Mouse (Mus musculus): Measurements from ENCODE around the gene Tmem87a. TPM values are rescaled to one million over a fixed set of nuclear protein-coding genes. Genes with fewer than 3 reads are reported as not detected.

The Tmem87a gene
- polyA plus RNA-seq, 1 experiment from 2014 or later: 6.4 TPM

GRCm38 (mm10) chr2:120331575-120331974 is 72.3 kb downstream of the Tmem87a start:
- Histone ChIP-seq H3K4me1 (ENCODE audit: insufficient read depth, low read length) (no peaks in the 10 kb centered on the region), H3K9me3 (ENCODE audit: low read length) (no peaks in the 10 kb centered on the region), H3K9ac (replicated peaks; ENCODE audit: low read length) (no peak overlapping the region), H3K27me3 (ENCODE audit: insufficient read depth, low read length) (no peaks in the 10 kb centered on the region), H3K4me2 (replicated peaks; ENCODE audit: low read depth, low read length) (no peak overlapping the region), H3K4me3 (ENCODE audit: low read length) (no peak overlapping the region), H3K36me3 (ENCODE audit: insufficient read depth, low read length) (peaks cover 60% of the 10 kb centered on the region), H3K27ac (ENCODE audit: low read length) (no peak overlapping the region)
- WGBS: 90% methylated on average over 4 of the region's 4 CpGs
- ATAC-seq (ENCODE audit: low FRiP score, low TSS enrichment): no peak

GRCm38 (mm10) chr2:120315077-120315476 is 88.8 kb downstream of the Tmem87a start:
- Histone ChIP-seq H3K4me3 (ENCODE audit: low read length) (no peak overlapping the region), H3K4me2 (replicated peaks; ENCODE audit: low read depth, low read length) (no peak overlapping the region), H3K4me1 (ENCODE audit: insufficient read depth, low read length) (no peaks in the 10 kb centered on the region), H3K9ac (replicated peaks; ENCODE audit: low read length) (no peak overlapping the region), H3K9me3 (ENCODE audit: low read length) (no peaks in the 10 kb centered on the region), H3K27me3 (ENCODE audit: insufficient read depth, low read length) (no peaks in the 10 kb centered on the region), H3K27ac (ENCODE audit: low read length) (no peak overlapping the region), H3K36me3 (ENCODE audit: insufficient read depth, low read length) (peaks cover 21% of the 10 kb centered on the region; the same call in 1 of the 2 replicates)
- 60% methylated on average over 4 of the region's 4 CpGs for WGBS
- no peak for ATAC-seq (ENCODE audit: low FRiP score, low TSS enrichment)

- Histone ChIP-seq H3K27ac (ENCODE audit: low read length) (no peak overlapping the region), H3K27me3 (ENCODE audit: insufficient read depth, low read length) (no peaks in the 10 kb centered on the region), H3K4me1 (ENCODE audit: insufficient read depth, low read length) (no peaks in the 10 kb centered on the region), H3K36me3 (ENCODE audit: insufficient read depth, low read length) (peaks cover 21% of the 10 kb centered on the region; the same call in 1 of the 2 replicates), H3K9ac (replicated peaks; ENCODE audit: low read length) (no peak overlapping the region), H3K4me3 (ENCODE audit: low read length) (no peak overlapping the region), H3K9me3 (ENCODE audit: low read length) (no peaks in the 10 kb centered on the region), H3K4me2 (replicated peaks; ENCODE audit: low read depth, low read length) (no peak overlapping the region)
- 63% methylated on average over 4 of the region's 4 CpGs for WGBS
- ATAC-seq (ENCODE audit: low FRiP score, low TSS enrichment): no peak
Observed at GRCm38 (mm10) chr2:120314487-120314886, 89.4 kb downstream of the Tmem87a start.

DNA sequence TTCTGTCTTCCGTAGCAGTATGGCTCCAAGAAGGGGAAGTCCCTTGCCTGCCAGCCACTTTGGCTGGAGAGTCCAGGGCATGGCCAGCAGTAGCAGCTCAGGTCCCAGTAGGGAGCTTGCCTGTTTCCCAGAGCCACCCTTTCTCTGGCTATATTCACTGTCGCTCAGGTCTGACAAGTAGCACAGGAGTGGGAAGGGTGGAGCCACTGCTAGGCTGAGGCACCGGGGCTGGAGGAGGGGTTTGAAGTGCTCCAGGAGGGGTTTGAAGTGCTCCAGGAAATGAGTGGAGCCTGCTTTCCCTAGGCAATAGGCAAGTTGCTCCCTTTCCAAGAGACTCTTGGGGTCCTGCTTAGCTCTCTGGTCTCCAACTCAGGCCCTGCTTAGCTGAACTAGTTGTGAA is 89.9 kb downstream of the Tmem87a start, which contains the start of gene Pla2g4f:
Gene Pla2g4f (minus strand): TSS at position 190 of the 400 bp plus-strand sequence.
- Histone ChIP-seq H3K36me3 (ENCODE audit: insufficient read depth, low read length) (peaks cover 18% of the 10 kb centered on the region; the same call in 1 of the 2 replicates), H3K27ac (ENCODE audit: low read length) (no peak within 1 kb of the TSS), H3K9ac (replicated peaks; ENCODE audit: low read length) (no peak within 1 kb of the TSS), H3K9me3 (ENCODE audit: low read length) (no peaks in the 10 kb centered on the region), H3K27me3 (ENCODE audit: insufficient read depth, low read length) (no peaks in the 10 kb centered on the region), H3K4me2 (replicated peaks; ENCODE audit: low read depth, low read length) (no peak within 1 kb of the TSS), H3K4me1 (ENCODE audit: insufficient read depth, low read length) (no peaks in the 10 kb centered on the region), H3K4me3 (ENCODE audit: low read length) (no peak within 1 kb of the TSS)
- WGBS: 48% methylated on average over 3 of the region's 3 CpGs
- ATAC-seq (ENCODE audit: low FRiP score, low TSS enrichment): no peak

GRCm38 (mm10) chr2:120312276-120312825 is 91.6 kb downstream of the Tmem87a start:
- H3K36me3 ChIP-seq (ENCODE audit: insufficient read depth, low read length): peaks cover 8% of the 10 kb centered on the region; the same call in 1 of the 2 replicates
- no peak overlapping the region for H3K4me3 ChIP-seq (ENCODE audit: low read length)
- H3K9ac ChIP-seq (replicated peaks; ENCODE audit: low read length): no peak overlapping the region
- no peak overlapping the region for H3K4me2 ChIP-seq (replicated peaks; ENCODE audit: low read depth, low read length)
- no peaks in the 10 kb centered on the region for H3K4me1 ChIP-seq (ENCODE audit: insufficient read depth, low read length)
- H3K27me3 ChIP-seq (ENCODE audit: insufficient read depth, low read length): no peaks in the 10 kb centered on the region
- no peaks in the 10 kb centered on the region for H3K9me3 ChIP-seq (ENCODE audit: low read length)
- 80% methylated on average over 7 of the region's 7 CpGs for WGBS
- ATAC-seq (ENCODE audit: low FRiP score, low TSS enrichment): no peak
- no peak overlapping the region for H3K27ac ChIP-seq (ENCODE audit: low read length)

Other genes starting within 250 kb of the Tmem87a start
- 50.4 and 54.0 TPM in 2 replicates for gene Ehd4, start 249.5 kb downstream of the Tmem87a start, polyA plus RNA-seq (2015; fragmentation: Nextera tagmentation; extraction: Ambion mirVana)
- gene Pla2g4e, start 158.8 kb downstream of the Tmem87a start, polyA plus RNA-seq (2015; fragmentation: Nextera tagmentation; extraction: Ambion mirVana): 0.05 TPM in 1 of 2 replicates, not detected in the other
- gene Pla2g4d, start 114.9 kb downstream of the Tmem87a start, polyA plus RNA-seq (2015; fragmentation: Nextera tagmentation; extraction: Ambion mirVana): 0.04 and 0.14 TPM in 2 replicates
- 0.07 TPM in 1 of 2 replicates, not detected in the other for gene Pla2g4f, start 89.9 kb downstream of the Tmem87a start, polyA plus RNA-seq (2015; fragmentation: Nextera tagmentation; extraction: Ambion mirVana)
- 22.7 and 26.1 TPM in 2 replicates for gene Vps39, start 51.0 kb downstream of the Tmem87a start, polyA plus RNA-seq (2015; fragmentation: Nextera tagmentation; extraction: Ambion mirVana)
- gene Ganc, start 217 bp downstream of the Tmem87a start, polyA plus RNA-seq (2015; fragmentation: Nextera tagmentation; extraction: Ambion mirVana): 11.7 and 12.9 TPM in 2 replicates
- gene Capn3, start 51.9 kb upstream of the Tmem87a start, polyA plus RNA-seq (2015; fragmentation: Nextera tagmentation; extraction: Ambion mirVana): 1.4 and 1.8 TPM in 2 replicates
- gene Zfp106, start 159.7 kb upstream of the Tmem87a start, polyA plus RNA-seq (2015; fragmentation: Nextera tagmentation; extraction: Ambion mirVana): 45.5 and 50.7 TPM in 2 replicates
- gene Snap23, start 163.6 kb upstream of the Tmem87a start, polyA plus RNA-seq (2015; fragmentation: Nextera tagmentation; extraction: Ambion mirVana): 55.2 and 57.4 TPM in 2 replicates
- gene Haus2, start 205.3 kb upstream of the Tmem87a start, polyA plus RNA-seq (2015; fragmentation: Nextera tagmentation; extraction: Ambion mirVana): 21.1 and 25.1 TPM in 2 replicates
- 23.1 and 24.8 TPM in 2 replicates for gene Lrrc57, start 205.4 kb upstream of the Tmem87a start, polyA plus RNA-seq (2015; fragmentation: Nextera tagmentation; extraction: Ambion mirVana)
- gene Stard9, start 225.0 kb upstream of the Tmem87a start, polyA plus RNA-seq (2015; fragmentation: Nextera tagmentation; extraction: Ambion mirVana): 4.5 and 5.0 TPM in 2 replicates